Mouse (Mus musculus) liver, embryonic 15.5 days (tissue): Measurements from ENCODE around the gene Itpr1. TPM values are rescaled to one million over a fixed set of nuclear protein-coding genes. Genes with fewer than 3 reads are reported as not detected.

ENCODE experiments used
- ATAC-seq: fragments of 200-750 bp; cut with Nextera tagmentation; 2 replicates; pipeline ENCODE4 v1.8.0; 2017; ENCODE audit warnings: moderate number of reproducible peaks, mild to moderate bottlenecking, moderate library complexity; ENCODE audit not compliant: insufficient read depth
- H3K27ac ChIP-seq: fragments of 300-500 bp; sonication (generic); replicated peaks from 2 replicates; pipeline ENCODE4 v1.5.1; 2015; ENCODE audit warnings: mild to moderate bottlenecking, inconsistent platforms
- H3K27me3 ChIP-seq: fragments of 300-500 bp; sonication (generic); 2 replicates; pipeline ENCODE4 v1.6.1; 2015; ENCODE audit warnings: mild to moderate bottlenecking, inconsistent platforms
- H3K36me3 ChIP-seq: fragments of 300-500 bp; sonication (generic); replicated peaks from 2 replicates; pipeline ENCODE4 v1.6.1; 2015; ENCODE audit warnings: moderate library complexity, mild to moderate bottlenecking, inconsistent platforms
- H3K4me1 ChIP-seq: fragments of 300-500 bp; sonication (generic); replicated peaks from 2 replicates; pipeline ENCODE4 v1.6.1; 2015; ENCODE audit warnings: inconsistent platforms
- H3K4me2 ChIP-seq: fragments of 300-500 bp; sonication (generic); 2 replicates; pipeline ENCODE4 v1.6.1; 2015; ENCODE audit warnings: moderate library complexity, mild to moderate bottlenecking, inconsistent platforms
- H3K4me3 ChIP-seq: fragments of 300-500 bp; sonication (generic); replicated peaks from 2 replicates; pipeline ENCODE4 v1.5.1; 2015; ENCODE audit warnings: mild to moderate bottlenecking, inconsistent platforms
- H3K9ac ChIP-seq: fragments of 300-500 bp; sonication (generic); 2 replicates; pipeline ENCODE4 v1.6.1; 2015; ENCODE audit warnings: moderate library complexity, mild to moderate bottlenecking, inconsistent platforms
- H3K9me3 ChIP-seq: fragments of 300-500 bp; sonication (generic); replicated peaks from 2 replicates; pipeline ENCODE4 v1.6.1; 2016; ENCODE audit warnings: inconsistent platforms
- WGBS: fragments of 180-500 bp; shearing (Covaris S2); methylation state at CpG from one replicate; pipeline ENCODE4 v1.1.7; 2015; ENCODE audit warnings: mixed read lengths; ENCODE audit not compliant: insufficient replicate concordance; 5-methylcytosine and 5-hydroxymethylcytosine counted together
- polyA plus RNA-seq: library from polyadenylated mRNA; unstranded; fragments of >200 nt; fragmentation: Nextera tagmentation; extraction: Ambion mirVana; gene quantifications from 2 replicates; pipeline ENCODE4 v1.2.1, GENCODE M21; 2015

Gene Itpr1
- polyA plus RNA-seq, 1 experiment from 2014 or later, result 2.1 TPM

DNA sequence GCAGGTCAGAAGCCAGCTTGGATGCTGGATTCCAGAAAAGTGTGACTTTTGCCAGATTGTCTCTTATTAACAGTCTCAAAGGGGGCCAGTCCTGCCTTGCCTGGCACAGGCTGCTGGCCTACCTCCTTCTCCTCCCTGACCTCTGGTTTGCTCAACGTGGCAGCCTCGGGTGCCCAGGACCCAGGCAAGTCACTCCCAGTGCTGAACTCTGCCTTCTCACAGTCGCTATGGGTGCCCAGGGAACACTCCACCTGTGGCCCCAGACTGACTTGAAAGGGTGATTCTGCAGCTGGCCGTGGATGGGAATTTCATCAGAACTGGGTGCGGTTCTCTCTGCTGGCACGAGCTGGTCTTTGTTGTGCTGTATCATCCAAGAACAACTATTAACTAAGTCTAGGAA, 321.7 kb downstream of the Itpr1 start:
- ATAC-seq, result no peak
- 66% methylated on average over 6 of the region's 6 CpGs for WGBS
- Histone ChIP-seq H3K9me3 (no peaks in the 10 kb centered on the region), H3K4me3 (no peak overlapping the region), H3K27ac (no peak overlapping the region), H3K36me3 (no peaks in the 10 kb centered on the region), H3K27me3 (no peaks in the 10 kb centered on the region), H3K4me1 (peaks cover 56% of the 10 kb centered on the region), H3K4me2 (no peak overlapping the region), H3K9ac (no peak overlapping the region)

DNA sequence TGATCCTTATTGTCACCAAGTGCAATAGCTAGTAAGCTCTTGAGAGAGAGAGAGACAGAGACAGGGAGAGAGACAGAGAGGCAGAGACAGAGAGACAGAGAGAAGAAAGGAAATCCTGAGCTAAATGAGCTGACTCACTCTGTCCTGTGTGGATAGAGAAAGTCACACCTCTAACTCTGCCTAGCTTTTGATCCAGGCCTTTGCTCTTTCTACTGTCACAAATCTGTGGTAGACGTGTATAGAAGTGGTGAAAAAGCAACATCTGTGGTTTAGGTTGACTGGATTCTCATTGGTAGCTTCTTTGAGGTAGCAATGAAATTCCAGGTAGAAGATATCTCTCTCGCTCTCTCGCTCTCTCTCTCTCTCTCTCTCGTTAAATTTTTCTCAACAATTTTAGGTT, 322.4 kb downstream of the Itpr1 start:
- Histone ChIP-seq H3K4me2 (no peak overlapping the region), H3K27me3 (no peaks in the 10 kb centered on the region), H3K9ac (no peak overlapping the region), H3K27ac (no peak overlapping the region), H3K4me3 (no peak overlapping the region), H3K36me3 (no peaks in the 10 kb centered on the region), H3K4me1 (peaks cover 50% of the 10 kb centered on the region), H3K9me3 (no peaks in the 10 kb centered on the region)
- no peak for ATAC-seq
- WGBS, result 73% methylated on average over 4 of the region's 4 CpGs

DNA sequence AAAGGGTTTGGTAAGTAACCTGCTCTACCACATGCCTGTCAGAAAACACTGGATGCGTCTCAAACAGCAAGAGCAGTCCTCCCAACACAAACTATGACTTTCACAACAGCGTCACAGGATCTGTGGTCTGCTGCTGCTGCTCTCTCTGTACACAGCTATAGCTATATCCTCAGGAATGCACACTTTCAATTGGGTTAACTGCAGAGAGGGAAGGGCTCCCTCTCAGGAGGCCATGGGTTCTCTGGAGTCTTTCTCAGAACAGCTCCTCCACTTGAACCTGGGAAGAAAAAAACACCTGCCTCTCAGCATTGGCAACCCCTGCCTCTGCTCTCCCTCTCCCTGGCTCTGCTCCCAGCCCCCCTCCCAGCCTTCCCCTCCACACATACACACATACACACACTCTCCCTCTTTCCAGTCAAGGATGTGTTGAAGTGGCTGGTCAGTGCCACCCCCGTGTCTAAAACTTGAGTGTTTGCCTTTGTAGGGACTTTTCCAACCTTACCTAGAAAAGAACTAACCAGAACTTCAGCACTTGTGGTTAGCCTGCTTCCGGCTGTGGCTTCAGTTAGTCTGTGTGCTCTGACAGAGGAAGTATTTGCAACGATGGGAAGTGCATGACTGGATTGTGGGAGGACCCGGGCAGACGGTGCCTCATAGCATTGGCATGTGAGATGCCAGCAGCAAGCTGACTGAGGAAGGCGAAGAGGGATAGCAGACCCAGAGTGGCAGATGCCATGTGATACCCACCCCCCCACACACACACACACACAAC, 323.8 kb downstream of the Itpr1 start:
- no peaks in the 10 kb centered on the region for H3K27me3 ChIP-seq
- no peak overlapping the region for H3K4me3 ChIP-seq
- no peak overlapping the region for H3K9ac ChIP-seq
- WGBS, result 16% methylated on average over 8 of the region's 8 CpGs
- 0 out of 2 replicates have a peak overlapping the region, but pooled peaks have one; percentile 29 for H3K27ac ChIP-seq
- peaks cover 38% of the 10 kb centered on the region for H3K4me1 ChIP-seq
- H3K4me2 ChIP-seq, result peak overlapping the region; percentile 25; the same call in 1 of the 2 replicates
- no peaks in the 10 kb centered on the region for H3K36me3 ChIP-seq
- no peaks in the 10 kb centered on the region for H3K9me3 ChIP-seq
- ATAC-seq, result peak; percentile 18; the same call in 1 of the 2 replicates

DNA sequence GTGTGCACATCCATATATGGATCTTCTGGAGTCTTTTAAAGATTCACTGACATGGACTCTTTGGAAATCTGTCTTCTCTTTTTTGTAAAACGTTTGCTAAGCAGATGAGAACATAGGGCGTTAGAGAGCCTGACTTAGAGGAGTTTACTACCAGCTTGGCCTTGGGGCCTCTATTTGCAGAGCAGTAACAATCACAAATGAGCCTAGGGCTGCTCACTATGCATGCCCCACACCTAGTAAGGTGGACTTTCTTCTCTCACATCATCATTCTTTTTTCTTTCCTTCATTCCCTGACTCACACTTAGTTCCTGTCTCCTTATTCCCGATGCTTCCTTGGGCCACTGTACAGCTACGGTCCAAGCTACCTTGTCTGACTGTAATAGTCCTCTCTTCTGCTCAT, 325.5 kb downstream of the Itpr1 start:
- H3K36me3 ChIP-seq, result no peaks in the 10 kb centered on the region
- peaks cover 22% of the 10 kb centered on the region for H3K4me1 ChIP-seq
- no peak overlapping the region for H3K4me2 ChIP-seq
- no peaks in the 10 kb centered on the region for H3K27me3 ChIP-seq
- no peak overlapping the region for H3K4me3 ChIP-seq
- no peaks in the 10 kb centered on the region for H3K9me3 ChIP-seq
- 70% methylated on average over 4 of the region's 4 CpGs for WGBS
- H3K9ac ChIP-seq, result no peak overlapping the region
- H3K27ac ChIP-seq, result no peak overlapping the region
- ATAC-seq, result no peak

DNA sequence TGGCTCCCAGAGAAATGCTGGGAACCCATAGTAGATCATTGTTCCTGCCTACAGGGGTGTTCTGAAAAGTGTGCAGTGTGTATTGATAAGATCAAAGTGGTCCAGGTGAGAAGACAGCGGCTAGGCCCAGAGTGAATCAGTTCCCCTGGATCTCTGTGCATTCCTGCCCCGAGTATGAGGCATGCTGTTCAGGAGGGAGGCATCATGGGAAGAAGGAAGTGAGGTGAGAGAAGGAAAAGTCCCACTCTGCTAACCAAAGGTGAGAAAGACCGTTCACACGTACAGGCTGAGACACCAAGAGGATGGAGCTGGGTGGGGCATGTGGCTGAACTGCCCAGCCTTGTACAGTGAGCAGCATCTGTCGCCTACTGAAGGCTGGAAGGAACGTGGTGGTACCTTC, 327.5 kb downstream of the Itpr1 start:
- 79% methylated on average over 6 of the region's 6 CpGs for WGBS
- no peaks in the 10 kb centered on the region for H3K9me3 ChIP-seq
- ATAC-seq, result no peak
- no peak overlapping the region for H3K4me2 ChIP-seq
- H3K4me1 ChIP-seq, result 0 out of 2 replicates have a peak, but pooled peaks cover 11% of the 10 kb centered on the region
- no peak overlapping the region for H3K4me3 ChIP-seq
- no peaks in the 10 kb centered on the region for H3K27me3 ChIP-seq
- no peak overlapping the region for H3K27ac ChIP-seq
- H3K9ac ChIP-seq, result no peak overlapping the region
- no peaks in the 10 kb centered on the region for H3K36me3 ChIP-seq

DNA sequence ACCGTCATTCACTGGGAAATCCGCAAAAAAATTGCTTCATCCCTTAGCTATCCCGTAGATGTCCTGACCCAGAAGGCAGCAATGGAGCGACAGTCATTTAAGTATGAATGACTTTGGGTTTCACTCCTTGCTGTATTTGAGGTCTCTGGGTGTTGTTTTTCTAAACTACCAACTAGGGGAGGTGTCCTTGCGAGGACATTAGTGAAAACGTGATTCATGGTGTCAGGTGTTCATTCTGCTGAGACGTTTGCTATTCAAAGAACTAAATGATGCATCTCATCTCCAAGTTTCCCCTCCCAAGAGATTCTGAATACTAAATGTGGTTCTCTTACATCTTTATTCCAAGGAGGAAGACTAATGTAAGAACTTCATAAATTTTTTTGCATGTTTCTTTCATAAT, 332.0 kb downstream of the Itpr1 start:
- no peaks in the 10 kb centered on the region for H3K27me3 ChIP-seq
- no peak for ATAC-seq
- no peaks in the 10 kb centered on the region for H3K36me3 ChIP-seq
- no peak overlapping the region for H3K4me2 ChIP-seq
- WGBS, result 78% methylated on average over 7 of the region's 7 CpGs
- H3K4me3 ChIP-seq, result no peak overlapping the region
- H3K27ac ChIP-seq, result no peak overlapping the region
- no peaks in the 10 kb centered on the region for H3K9me3 ChIP-seq
- H3K4me1 ChIP-seq, result 0 out of 2 replicates have a peak, but pooled peaks cover 2% of the 10 kb centered on the region
- H3K9ac ChIP-seq, result no peak overlapping the region

DNA sequence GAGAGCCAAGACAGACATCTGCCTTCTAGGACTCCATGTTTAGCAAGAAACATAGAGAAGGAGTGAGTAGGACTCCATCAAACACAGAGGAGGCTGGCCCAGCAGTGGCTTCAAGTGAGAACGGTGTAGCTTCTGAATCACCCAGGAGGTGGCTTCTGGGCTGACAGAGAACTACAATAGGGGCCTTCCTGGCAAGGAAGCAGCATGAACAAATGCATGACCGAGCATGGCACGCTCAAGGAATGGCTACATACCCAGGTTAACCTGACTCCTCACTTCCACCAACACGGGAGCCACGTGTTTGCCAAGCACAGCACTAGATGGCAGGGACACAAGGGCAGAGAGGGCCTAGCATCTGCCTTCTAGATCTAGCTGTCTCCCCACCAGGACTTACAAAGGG, 332.6 kb downstream of the Itpr1 start:
- H3K4me2 ChIP-seq, result no peak overlapping the region
- no peak for ATAC-seq
- H3K9ac ChIP-seq, result no peak overlapping the region
- H3K36me3 ChIP-seq, result no peaks in the 10 kb centered on the region
- H3K4me3 ChIP-seq, result no peak overlapping the region
- no peaks in the 10 kb centered on the region for H3K27me3 ChIP-seq
- H3K4me1 ChIP-seq, result 0 out of 2 replicates have a peak, but pooled peaks cover 2% of the 10 kb centered on the region
- H3K27ac ChIP-seq, result no peak overlapping the region
- 76% methylated on average over 5 of the region's 5 CpGs for WGBS
- H3K9me3 ChIP-seq, result no peaks in the 10 kb centered on the region

DNA sequence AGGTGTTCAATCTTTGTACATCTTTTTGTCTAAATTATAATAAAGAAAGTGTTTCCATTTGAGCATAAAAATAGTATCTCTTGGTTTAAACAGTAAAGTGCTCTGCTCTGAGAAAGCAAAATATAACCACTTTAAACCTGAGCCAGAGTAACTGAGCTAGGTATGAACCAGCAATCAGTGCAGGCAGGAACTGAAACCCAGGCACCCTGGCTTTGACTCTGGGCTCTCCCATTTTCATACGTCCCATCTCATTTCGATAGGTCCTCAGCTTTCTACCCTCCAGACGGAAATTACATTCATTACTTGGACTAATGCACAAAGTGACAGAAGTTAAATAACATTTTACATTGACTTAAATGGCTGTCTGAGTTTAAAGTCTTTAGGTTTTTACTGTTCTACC, 335.5 kb downstream of the Itpr1 start:
- Histone ChIP-seq H3K27me3 (no peaks in the 10 kb centered on the region), H3K9ac (no peak overlapping the region), H3K4me1 (no peaks in the 10 kb centered on the region), H3K9me3 (no peaks in the 10 kb centered on the region), H3K4me2 (no peak overlapping the region), H3K27ac (no peak overlapping the region), H3K36me3 (no peaks in the 10 kb centered on the region), H3K4me3 (no peak overlapping the region)
- WGBS, result 65% methylated on average over 3 of the region's 3 CpGs
- no peak for ATAC-seq

DNA sequence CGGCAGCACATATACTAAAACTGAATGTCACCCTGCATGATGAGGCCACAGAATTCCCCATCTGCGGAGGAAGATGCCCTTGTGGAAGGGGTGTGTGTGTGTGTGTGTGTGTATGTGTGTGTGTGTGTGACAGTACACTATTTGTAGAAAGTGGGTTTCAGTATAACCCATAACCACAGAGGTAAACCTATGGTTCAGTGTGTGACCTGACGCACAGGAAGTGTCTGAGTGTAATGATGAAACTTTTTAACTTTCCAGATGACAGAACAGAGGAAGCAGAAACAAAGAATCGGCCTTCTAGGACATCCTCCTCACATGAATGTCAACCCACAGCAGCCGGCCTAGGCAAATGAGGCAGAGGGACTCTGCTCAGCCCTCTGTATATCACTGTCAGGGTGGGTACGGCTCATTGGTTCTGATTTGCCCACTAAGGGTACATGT, 336.6 kb downstream of the Itpr1 start:
- Histone ChIP-seq H3K27me3 (no peaks in the 10 kb centered on the region), H3K27ac (no peak overlapping the region), H3K4me2 (no peak overlapping the region), H3K4me3 (no peak overlapping the region), H3K4me1 (no peaks in the 10 kb centered on the region), H3K9ac (no peak overlapping the region), H3K9me3 (no peaks in the 10 kb centered on the region), H3K36me3 (no peaks in the 10 kb centered on the region)
- 56% methylated on average over 6 of the region's 6 CpGs for WGBS
- no peak; the same call in 1 of the 2 replicates for ATAC-seq

DNA sequence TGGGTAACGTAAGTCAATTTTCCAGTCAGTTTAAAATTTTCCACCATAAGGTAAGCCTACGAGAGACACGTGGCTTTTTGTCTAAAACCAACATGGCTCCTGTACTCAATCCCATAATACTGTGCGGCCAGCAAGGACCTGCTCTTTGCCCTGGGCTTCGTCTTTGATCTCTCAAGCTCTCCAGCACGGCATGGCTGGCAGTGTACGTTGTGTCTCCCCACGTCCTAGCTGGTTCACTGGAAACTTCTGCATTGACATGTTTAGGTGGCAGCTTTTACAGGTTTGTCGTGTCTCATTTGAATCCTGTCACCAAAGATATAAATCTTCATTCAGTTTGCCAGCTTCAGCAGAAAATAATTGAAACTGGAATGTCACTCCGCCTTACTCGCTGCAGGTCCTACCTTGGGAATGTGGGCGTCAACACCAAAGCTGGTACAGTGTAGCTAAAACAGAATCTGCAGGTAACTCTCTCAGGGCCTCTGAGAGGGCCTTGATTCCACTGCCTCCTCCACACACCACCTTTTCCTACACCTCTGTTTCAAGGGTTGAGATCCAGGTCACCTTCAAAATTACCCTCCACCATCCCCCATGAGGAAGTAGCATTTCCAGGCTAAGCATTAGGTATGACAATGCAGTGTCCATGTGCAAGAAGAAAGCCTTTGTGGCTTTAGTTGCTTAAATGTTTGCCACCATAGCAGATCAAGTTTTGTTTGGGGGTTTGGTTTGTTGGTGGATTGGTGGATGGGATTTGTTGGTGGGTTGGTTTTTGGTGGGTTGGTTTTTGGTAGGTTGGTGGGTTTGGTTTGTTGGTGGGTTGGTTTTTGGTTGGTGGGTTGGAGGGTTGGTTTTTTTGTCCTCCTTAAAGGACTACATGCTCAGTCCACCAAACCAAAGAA, 339.1 kb downstream of the Itpr1 start:
- no peak overlapping the region for H3K27ac ChIP-seq
- no peaks in the 10 kb centered on the region for H3K4me1 ChIP-seq
- H3K9me3 ChIP-seq, result no peaks in the 10 kb centered on the region
- no peaks in the 10 kb centered on the region for H3K27me3 ChIP-seq
- H3K4me3 ChIP-seq, result no peak overlapping the region
- 77% methylated on average over 12 of the region's 12 CpGs for WGBS
- H3K4me2 ChIP-seq, result no peak overlapping the region
- no peaks in the 10 kb centered on the region for H3K36me3 ChIP-seq
- no peak overlapping the region for H3K9ac ChIP-seq
- no peak for ATAC-seq

DNA sequence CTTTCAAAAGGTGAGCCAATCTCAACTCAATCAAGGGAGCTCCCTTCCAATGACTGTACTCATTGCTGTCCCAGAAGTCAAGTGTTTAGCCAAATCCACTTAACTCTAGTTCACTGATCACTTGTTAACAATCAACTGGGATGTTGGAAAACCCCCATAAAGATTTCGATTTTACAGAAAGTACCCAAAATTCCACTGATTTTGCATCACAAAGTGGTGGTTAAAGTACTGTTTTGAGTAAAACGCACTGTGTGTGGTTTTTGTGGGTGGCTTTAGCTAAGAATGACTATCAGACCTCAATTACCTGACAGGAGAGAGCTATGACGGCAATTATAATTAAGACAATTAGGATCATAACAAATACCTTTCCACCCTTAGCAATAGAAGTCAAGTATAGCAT, 340.1 kb downstream of the Itpr1 start:
- 55% methylated on average over 3 of the region's 3 CpGs for WGBS
- ATAC-seq, result no peak
- no peak overlapping the region for H3K4me2 ChIP-seq
- H3K9me3 ChIP-seq, result no peaks in the 10 kb centered on the region
- no peaks in the 10 kb centered on the region for H3K27me3 ChIP-seq
- no peaks in the 10 kb centered on the region for H3K36me3 ChIP-seq
- H3K9ac ChIP-seq, result no peak overlapping the region
- H3K4me3 ChIP-seq, result no peak overlapping the region
- no peak overlapping the region for H3K27ac ChIP-seq
- H3K4me1 ChIP-seq, result no peaks in the 10 kb centered on the region
